Mouse (Mus musculus) adipocyte (in vitro differentiated cells): ENCODE data around the gene Fdx1l.
"Not testable (repeated sequence)": the region's sequence is repeated elsewhere in the genome, so short reads cannot be mapped to it uniquely, and the experiment has no call there.

Experiments
- DNase-seq: peaks from one replicate; pipeline ENCODE4 v3.0.0-alpha.2; 2016; ENCODE audit warnings: low spot score

Fdx1l gene

DNA sequence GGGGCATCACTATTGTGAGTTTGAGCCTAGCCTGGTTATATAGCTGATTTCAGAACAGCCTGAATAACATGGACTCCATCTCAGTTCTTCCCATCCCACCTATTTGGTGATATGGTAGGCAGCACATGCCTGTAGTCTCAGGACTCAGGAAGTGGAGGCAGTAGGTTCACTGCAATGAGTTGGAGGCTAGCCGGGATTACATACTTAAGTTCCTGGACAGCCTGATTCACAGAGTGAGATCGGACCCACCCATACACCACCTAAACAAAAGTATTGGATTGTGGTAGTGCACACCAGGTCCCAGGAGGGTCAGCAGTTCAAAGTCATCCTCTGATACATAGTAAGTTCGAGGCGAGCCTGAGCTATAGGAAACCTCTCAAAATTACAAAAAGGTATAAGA, 773 bp downstream of the Fdx1l start:
- peak; percentile 13 for DNase-seq

DNA sequence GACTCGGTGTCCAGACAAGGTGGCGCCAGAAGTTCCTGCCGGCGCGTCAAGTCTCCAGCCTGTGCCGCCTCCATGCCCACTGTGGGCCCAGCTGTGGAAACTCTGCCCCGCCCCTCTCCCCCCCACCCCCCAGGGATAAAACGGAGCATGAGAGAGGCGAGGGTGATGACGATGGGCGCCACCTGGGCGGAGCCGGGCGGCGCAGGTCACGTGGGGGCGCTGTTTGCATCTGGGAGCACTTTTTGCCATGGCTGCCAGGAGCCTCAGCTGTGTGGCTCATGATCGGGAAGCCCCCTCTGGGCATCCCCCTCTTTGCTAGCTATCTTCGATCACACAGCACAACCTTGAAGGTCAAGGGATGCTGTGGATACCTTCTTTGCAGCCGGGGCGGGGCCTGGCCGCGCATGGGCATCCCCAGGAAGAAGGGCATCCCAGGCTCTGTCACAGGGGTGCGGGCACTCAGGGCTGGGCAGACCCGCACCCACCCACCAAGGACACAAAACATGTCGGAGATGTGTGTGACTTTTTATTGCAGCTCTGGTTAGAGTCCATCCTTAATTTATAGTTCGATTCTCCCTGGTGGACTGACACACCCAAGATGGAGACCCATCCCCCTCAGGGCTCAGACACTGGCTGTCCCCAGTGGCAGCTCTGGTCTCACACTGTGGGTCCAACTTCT, 6.3 kb downstream of the Fdx1l start, which contains the start of gene Zglp1:
TSS of gene Zglp1 (minus strand) at position 88 of the 679 bp plus-strand sequence.
- DNase-seq = no peak

DNA sequence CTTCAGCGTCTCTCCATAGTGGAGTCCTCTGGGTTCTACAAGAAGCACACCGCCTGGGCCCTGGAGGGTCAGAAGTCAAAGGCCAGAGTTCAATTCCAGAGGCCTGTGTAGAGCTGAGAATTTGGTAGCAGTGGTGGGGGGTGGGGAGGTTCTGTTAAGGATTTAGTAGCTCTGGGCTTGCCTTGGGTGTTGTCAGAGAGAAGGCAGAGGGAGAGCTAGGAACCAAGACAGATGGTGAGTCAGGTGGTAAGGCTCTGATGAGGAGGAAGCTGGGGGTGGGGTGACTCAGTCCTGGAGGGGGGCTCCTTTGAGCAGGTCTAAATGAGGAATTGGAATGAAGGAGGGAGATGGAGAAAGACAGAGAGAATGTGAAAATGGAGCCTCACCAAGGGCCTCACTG, 10.5 kb downstream of the Fdx1l start:
- no peak for DNase-seq

DNA sequence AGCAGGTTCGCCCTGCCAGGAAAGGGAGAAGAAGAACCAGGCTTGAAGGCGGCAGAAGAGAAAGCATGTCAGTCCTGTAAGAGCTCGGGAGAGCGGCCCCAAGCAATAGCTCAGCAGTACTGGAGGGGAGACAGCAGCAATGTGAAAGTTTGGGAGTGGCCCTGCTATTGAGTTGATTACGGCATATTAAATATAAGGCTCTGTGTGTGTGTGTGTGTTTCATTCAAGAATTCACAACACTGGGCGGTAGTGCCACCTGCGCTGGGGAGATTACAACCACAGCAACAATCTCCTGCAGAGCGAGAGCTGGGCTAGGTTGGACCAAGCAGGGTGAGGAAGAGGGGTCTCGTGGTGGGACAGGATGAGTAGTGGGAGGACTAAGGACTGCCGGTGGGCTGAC, 21.8 kb downstream of the Fdx1l start:
- DNase-seq = no peak

DNA sequence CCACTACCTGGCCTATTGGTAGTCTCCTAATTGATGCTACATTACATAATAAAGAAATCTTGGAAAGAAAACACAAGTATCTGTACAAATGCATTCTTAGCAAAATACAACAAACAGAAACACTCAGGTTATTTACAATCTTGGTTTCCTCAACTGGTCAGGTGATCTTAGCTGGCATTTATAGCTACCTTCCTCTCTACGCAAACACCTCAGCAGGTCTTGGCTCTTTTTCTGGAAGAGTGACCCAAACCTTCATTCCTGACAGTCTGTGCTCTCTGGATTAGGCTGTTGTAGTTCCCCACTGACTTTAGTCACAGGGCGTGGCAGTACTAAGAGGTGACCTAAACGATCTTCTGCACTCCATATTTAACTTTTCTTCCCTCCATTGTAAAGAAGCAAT, 28.2 kb downstream of the Fdx1l start:
- no peak for DNase-seq

DNA sequence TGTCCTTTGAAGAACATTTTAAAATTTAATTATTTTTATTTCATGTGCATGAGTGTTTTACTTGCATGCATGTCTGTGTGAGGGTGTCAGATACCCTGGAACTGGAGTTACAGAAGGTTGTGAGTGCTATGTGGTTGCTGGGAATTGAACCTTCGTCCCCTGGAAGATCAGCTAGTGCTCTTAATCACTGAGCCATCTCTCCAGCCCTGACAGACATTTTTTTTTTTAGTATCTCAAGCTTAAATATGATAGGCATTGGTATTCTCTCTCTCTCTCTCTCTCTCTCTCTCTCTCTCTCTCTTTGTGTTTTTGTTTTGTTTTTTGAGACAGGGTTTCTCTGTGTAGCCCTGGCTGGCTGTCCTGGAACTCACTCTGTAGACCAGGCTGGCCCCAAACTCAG, 28.6 kb downstream of the Fdx1l start:
- DNase-seq = not testable (repeated sequence)

DNA sequence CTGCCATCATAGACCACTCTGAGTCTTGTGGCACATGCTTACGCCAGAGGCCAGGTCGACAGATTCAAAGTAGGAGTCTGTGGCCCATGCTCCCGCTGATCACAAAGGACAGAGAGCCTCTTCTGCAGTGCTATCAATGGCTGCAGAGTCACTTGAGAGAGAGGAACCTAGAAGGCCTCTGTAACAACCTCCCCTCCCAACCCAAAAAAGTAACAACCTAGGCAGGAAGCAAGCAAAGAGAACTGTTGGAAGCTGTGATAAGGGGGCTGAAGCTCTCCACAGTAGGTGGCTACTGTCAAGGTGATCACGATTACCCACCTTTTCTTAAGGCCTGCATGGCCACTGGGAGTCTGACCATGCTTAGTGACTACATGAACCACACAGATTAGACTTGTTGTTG, 29.9 kb downstream of the Fdx1l start:
- no peak for DNase-seq

DNA sequence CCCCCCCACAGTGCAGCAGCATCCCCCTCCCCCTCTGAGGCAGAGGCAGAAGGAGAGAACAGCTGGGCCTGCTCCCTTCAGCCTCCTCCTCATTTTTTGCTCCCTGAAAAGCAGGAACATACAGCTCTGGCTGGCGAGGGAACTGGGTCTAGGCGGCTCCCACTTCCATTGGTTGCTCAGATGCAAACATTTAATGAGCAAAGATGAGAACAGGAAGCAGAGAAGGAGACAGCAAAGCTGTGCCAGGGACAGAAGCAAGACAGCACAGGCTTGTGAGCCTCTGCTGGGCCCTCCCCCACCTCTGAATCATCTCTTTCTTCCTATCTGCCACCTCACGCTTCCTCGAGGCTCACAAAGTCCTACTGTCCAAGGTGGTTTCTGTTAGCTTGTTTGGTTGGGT, 32.1 kb downstream of the Fdx1l start:
- no peak for DNase-seq

DNA sequence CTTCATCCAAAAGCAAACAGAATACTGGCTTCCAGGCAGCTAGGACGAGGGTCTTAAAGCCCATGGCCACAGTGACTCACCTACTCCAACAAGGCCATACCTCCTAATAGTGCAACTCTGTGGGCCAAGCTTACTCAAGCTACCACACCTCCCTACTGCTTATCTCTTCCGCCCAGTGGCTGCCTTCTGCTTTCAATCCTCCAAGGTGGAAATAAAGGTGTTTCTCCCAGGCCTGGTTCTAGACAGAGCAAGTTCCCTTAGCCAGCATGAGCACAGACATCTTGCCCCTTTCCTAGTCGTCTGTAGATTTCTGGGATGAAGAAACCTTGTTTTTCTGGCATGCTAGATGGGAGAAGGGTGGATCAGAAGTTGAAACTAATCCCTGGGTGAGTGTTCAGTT, 33.6 kb downstream of the Fdx1l start:
- DNase-seq = no peak

DNA sequence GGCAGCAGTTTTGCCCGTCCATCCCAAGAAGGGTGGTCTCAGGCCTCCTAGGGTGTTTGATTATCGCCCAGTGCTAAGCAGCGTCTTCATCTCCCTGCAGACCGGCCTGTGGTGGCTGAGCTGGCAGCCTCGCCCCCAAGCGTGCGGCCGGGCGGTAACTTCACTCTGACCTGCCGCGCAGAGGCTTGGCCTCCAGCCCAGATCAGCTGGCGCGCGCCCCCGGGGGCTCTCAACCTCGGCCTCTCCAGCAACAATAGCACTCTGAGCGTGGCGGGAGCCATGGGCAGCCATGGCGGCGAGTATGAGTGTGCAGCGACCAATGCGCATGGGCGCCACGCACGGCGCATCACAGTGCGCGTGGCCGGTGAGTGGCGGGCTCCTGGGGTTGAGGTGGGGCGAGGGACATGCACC, 35.9 kb downstream of the Fdx1l start:
- DNase-seq = no peak

DNA sequence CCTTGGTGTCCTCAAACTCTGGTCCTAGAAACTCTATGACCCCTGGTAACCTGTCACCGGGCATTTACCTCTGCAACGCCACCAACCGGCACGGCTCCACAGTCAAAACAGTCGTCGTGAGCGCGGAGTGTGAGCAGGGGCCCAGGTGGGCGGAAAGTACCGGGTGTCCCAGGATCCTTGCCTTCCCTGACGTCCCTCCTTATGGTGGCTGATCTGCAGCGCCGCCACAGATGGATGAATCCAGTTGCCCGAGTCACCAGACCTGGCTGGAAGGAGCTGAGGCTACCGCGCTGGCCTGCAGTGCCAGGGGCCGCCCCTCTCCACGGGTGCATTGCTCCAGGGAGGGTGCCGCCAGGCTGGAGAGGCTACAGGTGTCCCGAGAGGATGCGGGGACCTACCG, 36.7 kb downstream of the Fdx1l start:
- DNase-seq = no peak

DNA sequence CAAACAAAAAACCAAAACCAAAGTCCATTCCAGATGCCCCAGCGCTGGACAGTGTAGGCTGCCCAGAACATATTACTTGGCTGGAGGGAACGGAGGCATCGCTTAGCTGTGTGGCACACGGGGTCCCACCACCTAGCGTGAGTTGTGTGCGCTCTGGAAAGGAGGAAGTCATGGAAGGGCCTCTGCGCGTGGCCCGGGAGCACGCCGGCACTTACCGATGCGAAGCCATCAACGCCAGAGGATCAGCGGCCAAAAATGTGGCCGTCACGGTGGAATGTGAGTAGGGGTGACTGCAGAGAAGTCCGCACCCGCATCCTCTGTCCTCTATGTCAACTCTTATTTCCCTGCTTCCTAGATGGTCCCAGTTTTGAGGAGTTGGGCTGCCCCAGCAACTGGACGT, 37.3 kb downstream of the Fdx1l start:
- no peak for DNase-seq

DNA sequence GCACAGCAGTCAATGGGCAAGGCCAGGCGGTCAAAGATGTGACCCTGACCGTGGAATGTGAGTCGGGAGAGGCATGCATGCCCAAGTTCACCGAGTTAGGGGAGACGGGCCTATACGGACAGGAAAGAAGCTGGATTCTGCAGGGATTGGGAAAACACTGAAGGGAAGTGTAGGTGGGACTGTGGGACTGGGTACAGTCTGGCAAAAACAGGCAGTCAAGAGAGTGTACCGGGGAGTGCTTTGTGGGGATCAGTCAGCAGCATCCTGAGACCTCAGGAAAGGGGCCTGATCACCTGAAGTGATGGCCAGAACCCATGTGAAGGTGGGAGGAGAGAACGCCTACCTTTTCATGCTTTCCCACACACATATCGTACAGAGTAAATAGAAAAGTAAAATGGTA, 37.8 kb downstream of the Fdx1l start:
- no peak for DNase-seq

DNA sequence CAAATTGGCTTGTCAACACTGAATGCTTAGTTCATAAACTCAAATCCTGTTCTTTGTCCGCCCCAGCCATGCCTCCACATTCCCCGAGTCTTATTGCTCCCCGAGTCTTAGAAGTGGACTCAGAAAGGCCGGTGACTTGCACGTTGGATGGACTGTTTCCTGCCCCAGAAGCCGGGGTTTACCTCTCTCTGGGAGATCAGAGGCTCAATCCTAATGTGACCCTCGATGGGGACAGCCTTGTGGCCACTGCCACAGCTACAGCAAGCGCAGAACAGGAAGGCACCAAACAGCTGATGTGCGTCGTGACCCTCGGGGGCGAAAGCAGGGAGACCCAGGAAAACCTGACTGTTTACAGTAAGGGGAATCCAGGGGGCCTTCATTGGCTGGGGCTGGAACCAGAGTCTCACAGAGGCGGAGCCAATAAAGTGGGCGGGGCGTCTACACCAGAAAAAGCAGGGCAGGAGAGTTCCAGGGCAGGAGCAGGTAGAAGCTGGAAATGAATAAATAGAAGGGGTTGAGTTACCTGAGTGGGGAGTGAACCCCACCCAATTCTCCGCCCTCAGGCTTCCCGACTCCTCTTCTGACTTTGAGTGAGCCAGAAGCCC, 38.8 kb downstream of the Fdx1l start:
- no peak for DNase-seq

DNA sequence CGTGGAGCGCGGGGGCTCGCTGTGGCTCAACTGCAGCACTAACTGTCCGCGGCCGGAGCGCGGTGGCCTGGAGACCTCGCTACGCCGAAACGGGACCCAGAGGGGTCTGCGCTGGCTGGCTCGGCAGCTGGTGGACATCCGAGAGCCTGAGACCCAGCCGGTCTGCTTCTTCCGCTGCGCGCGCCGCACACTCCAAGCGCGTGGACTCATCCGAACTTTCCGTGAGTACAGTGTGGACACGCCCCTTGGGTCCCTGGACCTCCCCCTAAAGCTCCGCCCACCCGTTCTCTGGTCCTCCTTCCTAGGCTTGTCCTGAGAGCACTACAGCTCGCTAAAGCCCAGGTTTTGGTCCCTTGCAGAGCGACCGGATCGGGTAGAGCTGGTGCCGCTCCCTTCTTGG, 40.3 kb downstream of the Fdx1l start:
- DNase-seq = peak; percentile 75

DNA sequence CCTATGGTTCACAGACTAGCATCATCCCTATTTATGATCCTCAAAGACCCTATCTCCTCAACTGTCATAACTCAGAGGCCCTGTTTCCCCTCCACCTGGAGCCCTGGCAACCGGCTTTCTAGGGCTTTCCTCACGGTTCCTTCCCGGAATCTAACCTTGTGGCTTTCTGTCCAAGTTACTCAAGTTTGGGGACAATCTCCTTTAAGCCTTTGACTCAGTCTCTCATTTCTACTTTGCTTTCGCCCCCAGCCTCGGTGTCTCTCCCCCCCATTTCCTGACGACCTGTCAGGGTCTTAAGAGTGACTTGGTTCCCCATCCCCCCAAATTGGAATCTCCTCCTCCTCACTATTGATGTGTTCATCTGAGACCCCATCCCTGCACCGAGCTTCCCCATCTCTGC, 40.9 kb downstream of the Fdx1l start:
- DNase-seq = no peak

DNA sequence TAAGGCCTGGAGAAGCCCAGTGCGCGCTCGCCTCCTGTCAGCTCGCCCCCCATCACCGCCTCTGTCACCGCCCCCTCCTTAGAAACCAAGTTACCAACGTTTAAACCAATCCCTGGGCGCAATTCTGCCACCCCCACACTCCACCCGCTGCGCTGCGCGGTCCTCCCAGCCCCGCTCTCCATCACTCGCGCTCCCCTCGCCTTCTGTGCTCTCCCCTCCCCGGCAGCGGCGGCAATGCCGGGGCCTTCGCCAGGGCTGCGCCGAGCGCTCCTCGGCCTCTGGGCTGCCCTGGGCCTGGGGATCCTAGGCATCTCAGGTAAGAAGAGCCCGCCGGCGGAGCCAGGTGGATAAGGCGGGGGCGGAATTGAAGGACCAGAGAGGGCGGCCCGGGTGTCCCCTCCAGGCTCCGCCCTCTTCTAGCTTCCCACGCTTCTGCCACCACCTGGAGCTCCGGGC, 41.5 kb downstream of the Fdx1l start, which contains the start of gene Icam5:
TSS of gene Icam5 (plus strand) at position 178 of the 456 bp plus-strand sequence.
- DNase-seq = no peak

DNA sequence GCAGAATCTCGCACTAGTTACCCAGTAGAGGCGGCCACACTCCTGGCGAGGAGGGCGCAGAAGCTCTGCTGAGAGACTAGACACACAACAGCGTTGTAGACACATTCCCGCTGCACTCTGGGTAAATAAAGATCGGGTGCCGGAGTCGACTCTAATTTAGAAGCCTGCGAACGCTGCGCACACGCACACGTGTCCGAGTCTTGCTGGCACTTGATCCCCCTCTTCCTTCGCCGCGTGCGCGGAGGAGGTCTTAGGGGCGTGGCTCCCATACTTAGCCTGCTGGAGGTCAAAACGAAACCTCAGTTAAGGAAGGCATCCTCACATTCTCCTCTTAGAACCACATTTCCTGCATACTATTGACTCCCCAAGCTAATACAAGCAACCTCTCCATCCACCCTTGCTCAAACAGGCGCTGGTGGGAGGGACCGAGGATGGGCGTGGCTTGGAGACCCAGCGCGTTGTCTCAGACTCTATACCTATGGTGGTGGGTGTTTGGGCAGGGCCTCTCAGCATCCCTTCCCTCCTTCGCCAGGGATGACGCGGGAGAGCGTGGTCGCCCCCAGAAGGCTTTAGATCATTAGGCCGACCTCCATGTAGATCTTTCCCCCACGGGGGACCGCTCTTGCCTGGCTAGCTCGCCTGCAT, 42.0 kb downstream of the Fdx1l start:
- DNase-seq = no peak

DNA sequence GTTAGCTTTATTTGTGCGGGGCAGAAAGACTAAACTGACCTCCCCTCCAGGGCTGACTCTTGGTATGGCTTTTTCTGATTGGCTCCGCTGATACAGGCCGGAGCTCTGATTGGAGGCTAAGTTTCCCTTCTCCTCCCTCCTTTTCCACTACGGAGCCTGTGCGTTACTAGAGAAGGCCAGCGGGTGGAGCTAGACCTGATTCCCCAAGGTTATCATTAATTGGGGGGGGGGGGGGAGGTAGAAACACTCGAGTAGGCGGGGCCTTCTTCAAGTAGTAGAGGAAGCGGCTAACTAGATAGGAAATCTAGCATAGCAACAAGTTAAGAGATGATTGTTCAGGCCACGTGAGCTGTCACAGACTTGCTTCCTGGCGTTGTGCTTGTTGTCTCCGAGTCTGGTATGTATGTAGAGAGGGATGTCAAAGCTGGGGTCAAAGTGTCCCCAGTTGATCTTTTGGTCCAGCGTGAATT, 42.6 kb downstream of the Fdx1l start:
- peak; percentile 89 for DNase-seq

DNA sequence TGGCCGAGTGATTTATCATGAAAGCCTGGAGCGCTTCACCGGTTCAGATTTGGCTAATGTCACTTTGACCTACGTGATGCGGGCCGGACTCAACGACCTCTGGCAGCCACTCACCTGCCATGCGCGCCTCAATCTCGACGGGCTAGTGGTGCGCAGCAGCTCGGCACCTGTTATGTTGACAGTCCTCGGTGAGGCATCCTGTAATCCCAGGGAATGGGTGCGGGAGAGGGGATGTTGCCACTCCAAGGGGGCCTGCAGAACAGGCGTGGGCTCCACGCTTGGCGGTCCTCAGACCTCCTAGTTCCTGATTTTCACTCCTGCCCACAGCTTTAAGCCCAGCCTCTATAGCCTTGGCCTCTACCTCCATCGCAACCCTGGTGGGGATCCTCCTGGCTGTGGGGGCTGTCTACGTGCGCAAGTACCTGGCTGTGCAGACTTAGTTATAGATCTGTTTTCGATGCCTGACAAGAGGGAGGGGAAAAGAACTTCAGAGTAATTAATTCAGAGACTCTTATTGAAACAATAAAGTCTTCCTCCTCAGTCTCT, 43.3 kb downstream of the Fdx1l start:
- no peak for DNase-seq

DNA sequence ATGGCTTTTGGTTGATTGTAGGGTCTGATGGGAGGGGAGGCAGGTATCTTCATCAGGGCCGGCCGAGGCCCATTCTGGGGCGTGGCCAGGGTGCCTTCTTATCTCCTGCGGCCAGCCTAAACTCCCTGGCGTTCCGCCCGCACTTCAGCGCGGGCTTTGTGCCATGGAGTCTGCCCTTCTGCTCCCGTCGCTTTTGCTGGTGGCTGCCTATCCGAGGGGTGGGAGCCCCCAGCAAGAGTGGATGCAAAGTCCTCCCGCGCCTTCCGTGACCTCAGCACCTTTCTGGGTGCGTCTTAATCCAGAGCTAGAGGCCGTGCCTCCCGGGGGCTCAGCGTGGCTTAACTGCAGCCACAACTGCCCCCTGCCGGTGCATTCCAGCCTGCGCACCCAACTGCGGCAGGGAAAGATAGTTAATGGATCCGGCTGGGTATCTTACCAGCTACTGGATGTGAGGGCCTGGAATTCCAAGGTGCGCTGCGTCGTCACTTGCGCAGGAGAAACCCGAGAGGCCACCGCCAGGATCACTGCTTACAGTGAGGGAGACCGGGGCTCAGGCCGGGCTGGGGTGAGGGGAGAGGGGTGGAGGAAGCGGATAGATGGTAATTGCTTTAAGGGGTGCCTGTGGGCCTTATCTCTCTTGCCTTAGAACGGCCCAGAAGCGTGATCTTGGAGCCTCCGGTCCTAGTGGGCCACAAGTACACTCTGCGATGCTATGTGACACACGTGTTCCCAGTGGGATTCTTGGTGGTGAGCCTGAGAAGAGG, 43.9 kb downstream of the Fdx1l start, which contains the start of gene Icam4:
TSS of gene Icam4 (plus strand) at position 83 of the 764 bp plus-strand sequence.
- no peak for DNase-seq

DNA sequence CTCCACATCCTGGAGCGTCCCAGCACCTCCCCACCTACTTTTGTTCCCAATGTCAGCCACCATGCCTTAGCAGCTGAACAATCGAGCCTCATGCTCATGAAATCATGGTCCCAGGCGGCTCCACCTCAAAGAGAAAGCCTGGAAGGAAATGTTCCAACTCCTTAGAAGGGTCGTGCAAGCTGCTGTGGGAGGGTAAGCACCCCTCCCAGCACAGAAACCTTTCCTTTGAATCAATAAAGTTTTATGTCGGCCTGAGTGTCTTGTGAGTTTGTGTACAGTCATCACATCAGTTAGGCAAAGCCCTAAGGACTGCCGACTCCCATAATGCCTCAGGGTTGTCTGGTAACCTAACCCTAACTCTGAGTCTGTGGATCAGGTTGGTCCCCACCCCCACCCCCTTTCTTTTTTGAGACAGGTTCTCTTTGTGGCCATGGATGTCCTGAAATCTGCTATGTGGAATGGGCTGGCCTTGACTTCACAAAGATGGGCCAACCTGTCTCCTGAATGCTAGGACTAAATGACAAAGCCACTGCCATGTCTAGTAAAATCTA, 44.8 kb downstream of the Fdx1l start:
- DNase-seq = no peak
